Mouse (Mus musculus): Measurements from ENCODE around the gene Gpi1. TPM values are rescaled to one million over a fixed set of nuclear protein-coding genes. Genes with fewer than 3 reads are reported as not detected.

The Gpi1 gene
- total and polyA plus RNA-seq, 3 experiments: 278 to 693 (median 332) TPM

DNA sequence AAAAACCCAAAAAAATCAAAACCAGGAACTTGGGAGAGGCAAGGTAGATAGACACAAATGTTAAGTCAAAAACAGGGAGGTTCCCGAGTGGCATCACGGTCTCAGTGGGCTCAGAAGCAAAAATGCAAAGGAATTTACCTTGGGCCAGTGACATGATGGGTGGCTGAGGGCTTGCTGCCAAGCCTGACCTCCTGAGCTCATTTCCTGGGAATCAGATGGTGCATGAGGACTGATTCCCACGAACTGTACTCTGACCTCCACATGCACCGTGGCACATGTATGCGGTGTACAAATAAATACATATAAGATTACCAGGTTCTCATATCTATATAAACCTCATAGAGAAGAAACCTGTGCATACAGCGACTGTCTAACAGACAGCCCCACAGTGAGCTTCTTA, 5.8 kb downstream of the Gpi1 start:
- Histone ChIP-seq H3K9me3 (replicated peaks; ENCODE audit: low read length) (peaks cover 6% of the 10 kb centered on the region), H3K79me2 (replicated peaks; ENCODE audit: control insufficient read depth, extremely low read depth, insufficient read depth, poor library complexity, severe bottlenecking) (peaks cover 33% of the 10 kb centered on the region), H3K9ac (ENCODE audit: insufficient read depth, low read depth) (no peak overlapping the region), H3K27me3 (replicated peaks) (no peaks in the 10 kb centered on the region), H3K4me2 (ENCODE audit: insufficient read depth, low read depth, poor library complexity, severe bottlenecking) (no peak overlapping the region), H3K36me3 (replicated peaks in 1 of 2; ENCODE audit: control insufficient read depth in 1 of 2, insufficient read depth in 1 of 2, low read length in 1 of 2) (peaks cover 78 to 93% of the 10 kb centered on the region in 2 experiments), H3K4me1 (ENCODE audit: control insufficient read depth in 1 of 2, insufficient read depth in 2 of 2) (peaks cover 5 to 35% of the 10 kb centered on the region in 2 experiments), H3K27ac (ENCODE audit: insufficient read depth, low read depth) (no peak overlapping the region), H3K4me3 (replicated peaks in 1 of 3; ENCODE audit: low read depth in 2 of 3, low read length in 2 of 3, poor library complexity in 1 of 3) (no peak overlapping the region)
- TF ChIP-seq POLR2AphosphoS2 (IDR thresholded peaks at IDR 0.05; ENCODE audit: low read depth, low read length) (no peak), MYC (IDR thresholded peaks at IDR 0.05; ENCODE audit: low read depth, low read length) (no peak), CTCF (conservative IDR thresholded peaks at IDR 0.05 in 1 of 2, IDR thresholded peaks at IDR 0.05 in 1 of 2; ENCODE audit: low read depth in 2 of 2, low read length in 2 of 2) (no peak), CHD2 (IDR thresholded peaks at IDR 0.05; ENCODE audit: low read length) (no peak), MAZ (IDR thresholded peaks at IDR 0.05; ENCODE audit: low read depth, low read length) (no peak), NRF1 (IDR thresholded peaks at IDR 0.05; ENCODE audit: low read depth, low read length) (no peak), KAT2A (IDR thresholded peaks at IDR 0.05; ENCODE audit: insufficient replicate concordance, low read length) (no peak), ZNF384 (IDR thresholded peaks at IDR 0.05; ENCODE audit: low read depth, low read length) (no peak; the same call in 1 of the 2 replicates), PAX5 (IDR thresholded peaks at IDR 0.05; ENCODE audit: low read length) (no peak), MXI1 (IDR thresholded peaks at IDR 0.05; ENCODE audit: low read depth, low read length) (no peak), UBTF (IDR thresholded peaks at IDR 0.05; ENCODE audit: low read depth, low read length) (no peak), USF2 (conservative IDR thresholded peaks at IDR 0.05; ENCODE audit: low read depth, low read length) (no peak), GABPA (IDR thresholded peaks at IDR 0.05; ENCODE audit: insufficient replicate concordance, low read depth, low read length) (no peak), EP300 (IDR thresholded peaks at IDR 0.05; ENCODE audit: low read length) (no peak), BHLHE40 (IDR thresholded peaks at IDR 0.05; ENCODE audit: low read depth, low read length) (no peak)
- dilution Hi-C loops (cut with MboI; ENCODE audit: extremely low pct_ligation_motif_present, extremely low pct_unique_long_range_greater_than_20kb, low sequenced_read_pairs): no loop called here
- no peak for DNase-seq (ENCODE audit: extremely low read depth)
- in situ Hi-C loops (cut with MboI; ENCODE audit: low pct_ligation_motif_present, low pct_unique_long_range_greater_than_20kb, low sequenced_read_pairs): no loop called here

DNA sequence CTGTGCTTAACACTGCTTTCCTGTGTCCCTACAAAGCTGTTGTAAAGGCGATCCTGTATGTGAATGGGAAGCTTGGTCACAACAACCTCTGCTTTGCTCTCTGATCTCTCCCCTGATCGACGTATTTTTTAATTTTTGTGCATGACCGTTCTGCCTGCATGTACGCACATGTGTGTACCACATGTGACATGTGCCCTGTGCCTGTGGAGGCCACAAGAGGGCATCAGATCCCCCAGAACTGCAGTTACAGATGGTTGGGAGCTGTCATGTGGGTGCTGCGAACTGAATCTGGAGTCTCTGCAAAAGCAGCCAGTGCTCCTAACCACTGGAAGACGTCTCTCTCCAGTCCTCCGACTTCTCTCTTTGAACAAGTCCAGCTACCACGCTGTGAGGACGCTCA, 7.8 kb downstream of the Gpi1 start:
- no peak for DNase-seq (ENCODE audit: extremely low read depth)
- Histone ChIP-seq H3K36me3 (replicated peaks in 1 of 2; ENCODE audit: control insufficient read depth in 1 of 2, insufficient read depth in 1 of 2, low read length in 1 of 2) (peaks cover 86 to 98% of the 10 kb centered on the region in 2 experiments), H3K27me3 (replicated peaks) (no peaks in the 10 kb centered on the region), H3K4me1 (ENCODE audit: control insufficient read depth in 1 of 2, insufficient read depth in 2 of 2) (peaks cover 2 to 20% of the 10 kb centered on the region in 2 experiments; a peak in 2 of 4 replicates), H3K4me2 (ENCODE audit: insufficient read depth, low read depth, poor library complexity, severe bottlenecking) (no peak overlapping the region), H3K9ac (ENCODE audit: insufficient read depth, low read depth) (no peak overlapping the region), H3K9me3 (replicated peaks; ENCODE audit: low read length) (peaks cover 6% of the 10 kb centered on the region), H3K79me2 (replicated peaks; ENCODE audit: control insufficient read depth, extremely low read depth, insufficient read depth, poor library complexity, severe bottlenecking) (peaks cover 15% of the 10 kb centered on the region), H3K27ac (ENCODE audit: insufficient read depth, low read depth) (no peak overlapping the region), H3K4me3 (replicated peaks in 1 of 3; ENCODE audit: low read depth in 2 of 3, low read length in 2 of 3, poor library complexity in 1 of 3) (no peak overlapping the region)
- in situ Hi-C loops (cut with MboI; ENCODE audit: low pct_ligation_motif_present, low pct_unique_long_range_greater_than_20kb, low sequenced_read_pairs): no loop called here
- TF ChIP-seq HCFC1 (IDR thresholded peaks at IDR 0.05; ENCODE audit: low read depth, low read length) (no peak), CTCF (conservative IDR thresholded peaks at IDR 0.05 in 1 of 2, IDR thresholded peaks at IDR 0.05 in 1 of 2; ENCODE audit: low read depth in 2 of 2, low read length in 2 of 2) (peak in 1 of 2 experiments; percentile 20; a peak in 1 of 4 replicates), KAT2A (IDR thresholded peaks at IDR 0.05; ENCODE audit: insufficient replicate concordance, low read length) (no peak), IRF4 (IDR thresholded peaks at IDR 0.05; ENCODE audit: low read depth, low read length) (no peak), RAD21 (IDR thresholded peaks at IDR 0.05; ENCODE audit: low read depth, low read length) (no peak; the same call in none of the 2 replicates)
- dilution Hi-C loops (cut with MboI; ENCODE audit: extremely low pct_ligation_motif_present, extremely low pct_unique_long_range_greater_than_20kb, low sequenced_read_pairs): no loop called here
